Comparison of ENCODE assay signal across 22 mouse cellular contexts in genomic region chr14:60262316-60262715, GRCm38 (mm10). TPM values are rescaled to one million over a fixed set of nuclear protein-coding genes. Genes with fewer than 3 reads are reported as not detected.
A peak's percentile ranks its signal among the peaks of the same experiment; 100 is the strongest.
DNase-seq lines count a peak whose midpoint lies in the region; ATAC-seq lines count a peak whose summit lies in the region.
"Had no signal": no experiment of that assay in that cellular context is flagged by ENCODE, and none has a peak within 500 bp of the region (broad histone marks: within the 10 kb centered on the region; RNA-seq: fewer than 3 reads in every experiment).

No protein-coding gene starts in this region.

- no peaks in the 10 kb centered on the region for H3K27me3 ChIP-seq in forebrain, embryonic 12.5 days
- H3K27me3 ChIP-seq in forebrain, embryonic 13.5 days = no peaks in the 10 kb centered on the region
- H3K27me3 ChIP-seq: embryonic facial prominence, embryonic 12.5 days; hindbrain, embryonic 12.5 days had no signal

- no peaks in the 10 kb centered on the region for H3K9me3 ChIP-seq in forebrain, embryonic 12.5 days
- no peaks in the 10 kb centered on the region for H3K9me3 ChIP-seq in forebrain, embryonic 13.5 days (replicated peaks)
- H3K9me3 ChIP-seq: embryonic facial prominence, embryonic 12.5 days; hindbrain, embryonic 12.5 days had no signal

- no peaks in the 10 kb centered on the region for H3K36me3 ChIP-seq in forebrain, embryonic 12.5 days (replicated peaks)
- H3K36me3 ChIP-seq in forebrain, embryonic 13.5 days (ENCODE audit: poor library complexity, severe bottlenecking) = no peaks in the 10 kb centered on the region
- H3K36me3 ChIP-seq: embryonic facial prominence, embryonic 12.5 days; hindbrain, embryonic 12.5 days had no signal

- peak; percentile 61 for DNase-seq in retina, adult 2 months (ENCODE audit: low read depth, low spot score)
- no peak for DNase-seq in retina, embryonic 14.5 days (ENCODE audit: low spot score)
- DNase-seq in retina, postnatal 1 day = peak; percentile 64
- no peak for DNase-seq in left cerebral cortex, postnatal 10 days (ENCODE audit: extremely low spot score in 1 of 2, low spot score in 2 of 2)
- DNase-seq in layer of hippocampus, adult 9-10 months (ENCODE audit: low spot score) = no peak
- DNase-seq: adrenal gland, adult 8-10 months; adrenal gland, postnatal 36 days; cerebellum, adult 2 months; cerebellum, postnatal 10 days; forebrain, postnatal 0 days; gastrocnemius, postnatal 14 days; heart, postnatal 10 days; heart, postnatal 4 days had no signal

- no peak overlapping the region for H3K27ac ChIP-seq in forebrain, embryonic 12.5 days
- no peak overlapping the region for H3K27ac ChIP-seq in forebrain, embryonic 13.5 days
- H3K27ac ChIP-seq: embryonic facial prominence, embryonic 12.5 days; hindbrain, embryonic 12.5 days had no signal

- H3K4me2 ChIP-seq in forebrain, embryonic 12.5 days = no peak overlapping the region
- no peak overlapping the region for H3K4me2 ChIP-seq in forebrain, embryonic 13.5 days
- H3K4me2 ChIP-seq: embryonic facial prominence, embryonic 12.5 days; hindbrain, embryonic 12.5 days had no signal

- peak overlapping the region; percentile 7; the same call in 1 of the 2 replicates for H3K9ac ChIP-seq in forebrain, embryonic 12.5 days
- no peak overlapping the region for H3K9ac ChIP-seq in forebrain, embryonic 13.5 days
- H3K9ac ChIP-seq: embryonic facial prominence, embryonic 12.5 days; forebrain, postnatal 0 days; hindbrain, embryonic 12.5 days had no signal

- ATAC-seq in forebrain, embryonic 12.5 days (ENCODE audit: low FRiP score) = no peak
- no peak for ATAC-seq in forebrain, embryonic 13.5 days
- ATAC-seq: forebrain, postnatal 0 days; hindbrain, embryonic 16.5 days had no signal

- WGBS in forebrain, embryonic 12.5 days = 75% methylated on average over 7 of the region's 7 CpGs
- WGBS in forebrain, embryonic 13.5 days = 74% methylated on average over 7 of the region's 7 CpGs

- H3K4me3 ChIP-seq in forebrain, embryonic 12.5 days (replicated peaks) = no peak overlapping the region
- no peak overlapping the region for H3K4me3 ChIP-seq in forebrain, embryonic 13.5 days
- H3K4me3 ChIP-seq: embryonic facial prominence, embryonic 12.5 days; hindbrain, embryonic 12.5 days had no signal

- peaks cover 14% of the 10 kb centered on the region for H3K4me1 ChIP-seq in forebrain, embryonic 12.5 days
- H3K4me1 ChIP-seq in forebrain, embryonic 13.5 days = peaks cover 15% of the 10 kb centered on the region

- intact Hi-C loops in left cerebral cortex, postnatal 10 days (cut with DNase I) = no loop called here

RNA-seq across cellular contexts. Expression of gene Mtmr6, which starts 2.7 kb away (rescaled TPM):
- 54.1 and 60.7 TPM in 2 replicates for polyA plus RNA-seq in forebrain, embryonic 12.5 days (2016; fragmentation: Nextera tagmentation; extraction: Ambion mirVana)
- 54.7 and 60.7 TPM in 2 replicates for polyA plus RNA-seq in forebrain, embryonic 13.5 days (2015; fragmentation: Nextera tagmentation; extraction: Ambion mirVana)
- total RNA-seq in left cerebral cortex, postnatal 10 days (2021) = 100 to 1,000 TPM; 104 TPM

RNA-seq across cellular contexts. Expression of gene Gm49336, which starts 11.0 kb away (rescaled TPM):
- polyA plus RNA-seq in forebrain, embryonic 12.5 days (2016; fragmentation: Nextera tagmentation; extraction: Ambion mirVana) = 72.1 and 77.1 TPM in 2 replicates
- 50.9 and 55.9 TPM in 2 replicates for polyA plus RNA-seq in forebrain, embryonic 13.5 days (2015; fragmentation: Nextera tagmentation; extraction: Ambion mirVana)
- 100 to 1,000 TPM; 114 to 123 TPM for total RNA-seq in left cerebral cortex, postnatal 10 days (2021)

RNA-seq across cellular contexts. Expression of gene Nupl1, which starts 11.1 kb away (rescaled TPM):
- 0.06 TPM in 1 of 2 replicates, not detected in the other for polyA plus RNA-seq in forebrain, embryonic 12.5 days (2016; fragmentation: Nextera tagmentation; extraction: Ambion mirVana)
- 0.05 and 0.11 TPM in 2 replicates for polyA plus RNA-seq in forebrain, embryonic 13.5 days (2015; fragmentation: Nextera tagmentation; extraction: Ambion mirVana)
- under 1 TPM in 1 of 2 experiments, not detected in 1; 0.17 TPM for total RNA-seq in left cerebral cortex, postnatal 10 days (2021)
- total RNA-seq: adrenal gland, postnatal 36 days; forebrain, postnatal 0 days; gastrocnemius, adult 18-20 months; heart, postnatal 10 days; heart, postnatal 4 days had no signal
- polyA plus RNA-seq: C2C12; cerebellum, adult 2 months; embryonic facial prominence, embryonic 12.5 days; forebrain, embryonic 11.5 days; forebrain, postnatal 0 days; heart, embryonic 14.5 days had no signal

Comparison
In these comparisons a context has a peak if more than half of its experiments do, and no peak if none do; other contexts are left out.
1. DNase-seq: peak in retina, adult 2 months (single experiment) and retina, postnatal 1 day (single experiment); none in retina, embryonic 14.5 days (single experiment), left cerebral cortex, postnatal 10 days (0 of 2) and layer of hippocampus, adult 9-10 months (single experiment).